Mouse (Mus musculus) retina, embryonic 14.5 days (tissue): ENCODE data around the gene Nup37.

Source experiments
- DNase-seq: peaks from one replicate; pipeline ENCODE4 v3.0.0-alpha.2; 2015; ENCODE audit warnings: low spot score

Gene Nup37

GRCm38 (mm10) chr10:88146707-88147477, at the start of gene Nup37, which contains the start of gene Parpbp:
TSS of gene Nup37 (plus strand) at chr10:88146992.
TSS of gene Parpbp (minus strand) at chr10:88146941.
- DNase-seq: peak; percentile 92

- DNase-seq: no peak
Measured at GRCm38 (mm10) chr10:88106169-88106568, 40.6 kb upstream of the Nup37 start.

- no peak for DNase-seq
Measured at GRCm38 (mm10) chr10:88113290-88113689, 33.5 kb upstream of the Nup37 start.

GRCm38 (mm10) chr10:88119721-88120120, 27.1 kb upstream of the Nup37 start:
- DNase-seq: peak; percentile 26

DNA sequence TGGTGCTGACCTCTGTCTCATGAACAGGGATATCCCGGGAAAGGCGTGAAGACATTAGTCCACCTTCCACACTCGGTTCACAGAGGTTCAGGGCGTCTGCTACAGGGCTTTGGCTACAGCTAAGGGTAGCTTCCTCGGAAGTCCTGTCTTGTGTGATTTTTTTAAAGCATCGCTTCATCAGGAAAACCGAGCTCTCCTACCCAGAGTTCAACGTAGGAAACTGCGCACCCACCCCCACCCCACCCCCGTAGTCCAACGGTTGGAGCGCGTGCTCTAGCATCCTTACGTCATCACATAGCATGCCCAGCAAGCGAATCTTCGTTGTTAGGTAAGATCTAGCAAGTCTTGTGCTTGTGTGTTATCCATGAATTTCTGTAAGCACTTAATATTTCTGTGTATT, 11.2 kb upstream of the Nup37 start:
- no peak for DNase-seq

- peak; percentile 13 for DNase-seq
Measured at GRCm38 (mm10) chr10:88146187-88146586, 605 bp upstream of the Nup37 start.

- no peak for DNase-seq
Measured at GRCm38 (mm10) chr10:88150381-88150780, 3.6 kb downstream of the Nup37 start.

GRCm38 (mm10) chr10:88151658-88152057, 4.9 kb downstream of the Nup37 start:
- no peak for DNase-seq

- DNase-seq: no peak
Measured at GRCm38 (mm10) chr10:88162096-88162495, 15.3 kb downstream of the Nup37 start.

DNA sequence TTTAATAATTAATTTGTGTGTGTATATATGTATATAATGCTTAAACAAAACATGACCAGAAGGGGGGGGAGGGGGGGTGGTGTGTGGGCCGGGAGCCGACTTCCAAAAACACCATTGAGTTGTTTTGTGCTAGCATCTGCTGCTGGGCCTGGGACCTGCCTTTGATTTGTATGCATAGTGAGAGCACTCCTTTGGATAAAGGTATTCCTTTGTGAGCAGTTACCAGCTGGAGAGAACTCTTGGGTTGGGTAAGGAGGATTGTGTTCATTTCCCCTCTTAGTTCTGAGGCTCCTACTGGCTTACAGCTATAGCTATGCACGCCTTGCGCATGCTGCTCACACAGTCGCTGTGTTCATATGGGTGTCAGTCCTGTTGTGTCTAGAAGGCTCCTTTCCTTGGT, 15.9 kb downstream of the Nup37 start:
- no peak for DNase-seq

- no peak for DNase-seq
Measured at GRCm38 (mm10) chr10:88166158-88166557, 19.4 kb downstream of the Nup37 start.

DNA sequence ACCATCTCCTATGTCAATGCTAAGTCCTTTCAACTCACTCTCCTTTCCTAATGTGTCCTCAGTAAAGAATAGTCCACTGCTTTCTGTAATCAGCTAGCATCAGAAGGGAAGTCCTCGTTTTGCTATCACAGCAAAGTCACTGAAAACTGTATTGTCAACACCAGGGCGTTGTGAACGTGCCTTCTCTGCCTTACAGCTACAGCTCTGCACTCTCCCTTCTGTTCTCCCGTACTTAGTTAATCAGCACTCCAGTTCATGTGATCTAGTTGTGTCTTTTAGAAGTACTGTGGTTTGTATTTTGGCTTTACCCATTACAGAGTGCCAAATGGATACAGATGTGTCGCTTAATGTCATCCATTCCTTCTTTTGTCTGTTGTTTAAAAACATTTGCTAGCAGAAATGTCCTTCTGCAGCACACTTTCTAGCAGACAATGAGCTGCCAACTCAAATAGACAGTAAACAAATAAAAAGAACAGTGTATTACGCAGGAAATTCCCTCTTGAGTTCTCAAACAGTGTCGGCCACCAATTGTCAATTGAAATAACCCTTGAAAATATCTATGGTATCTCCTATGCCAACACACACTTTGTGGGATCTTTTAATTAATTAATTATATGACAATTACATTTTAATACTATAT, 20.8 kb downstream of the Nup37 start:
- no peak for DNase-seq

GRCm38 (mm10) chr10:88200541-88200940, 53.7 kb downstream of the Nup37 start:
- peak; percentile 10 for DNase-seq

GRCm38 (mm10) chr10:88200951-88201638, 54.3 kb downstream of the Nup37 start, which contains the start of gene Washc3:
TSS of gene Washc3 (plus strand) at chr10:88201093.
- DNase-seq: peak; percentile 93

- no peak for DNase-seq
Measured at GRCm38 (mm10) chr10:88201650-88202049, 54.9 kb downstream of the Nup37 start.

DNA sequence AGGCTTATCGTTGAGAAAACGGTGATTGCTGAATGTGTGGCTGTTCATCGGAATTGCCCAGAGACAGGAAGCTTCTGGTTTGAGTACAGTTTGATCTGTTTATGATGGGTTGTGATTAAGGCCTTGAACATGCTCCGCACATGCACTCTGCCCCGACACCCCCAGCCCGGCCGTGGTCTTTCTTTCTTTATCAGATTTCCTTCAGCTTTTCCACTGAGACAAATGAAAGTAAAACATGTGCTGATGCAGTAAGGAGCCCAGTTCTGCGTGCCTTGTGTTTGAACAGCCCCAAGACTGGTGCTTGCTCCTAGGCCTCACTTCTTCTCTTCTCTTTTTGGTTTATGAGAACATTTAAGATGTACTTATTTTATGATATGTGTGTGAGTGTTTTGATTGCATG, 55.8 kb downstream of the Nup37 start:
- DNase-seq: no peak

DNA sequence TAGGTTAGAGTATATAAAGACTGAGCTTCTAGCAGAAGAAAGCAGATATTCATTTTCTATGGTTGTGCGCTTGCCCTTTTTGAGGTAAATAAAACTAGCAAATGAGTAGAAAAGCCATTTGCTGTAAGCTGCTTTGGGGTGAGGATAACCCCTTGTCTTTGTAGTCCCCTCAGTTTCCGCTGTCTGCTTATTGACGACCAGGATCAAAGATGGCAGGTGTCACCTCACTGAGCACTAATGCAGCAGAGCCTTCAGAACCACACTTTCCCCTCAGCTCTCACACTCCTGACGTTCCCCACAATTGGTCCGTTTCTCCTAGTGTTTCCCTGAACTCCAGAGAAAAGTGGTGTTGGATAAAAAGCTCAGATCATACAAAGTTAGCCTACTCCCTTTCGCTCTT, 56.4 kb downstream of the Nup37 start:
- DNase-seq: no peak

DNA sequence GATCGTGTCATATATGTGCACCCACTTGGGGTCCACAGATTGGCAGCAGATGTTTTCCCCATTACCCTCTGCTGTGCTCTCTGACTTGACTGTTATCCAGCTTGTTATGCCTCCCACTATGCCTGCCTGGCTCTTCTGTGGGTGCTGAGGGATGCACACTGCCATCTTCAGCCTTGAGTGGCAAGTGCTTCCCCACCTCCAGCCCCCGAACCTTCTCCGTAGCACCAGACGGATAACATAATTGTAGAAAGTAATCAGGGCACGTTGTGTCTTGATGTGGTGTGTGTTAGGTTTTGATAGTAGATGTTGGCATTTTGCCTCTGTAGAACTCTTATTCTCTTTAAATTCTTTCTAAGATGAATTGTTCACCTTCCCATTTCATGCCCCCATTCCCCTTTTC, 65.9 kb downstream of the Nup37 start:
- DNase-seq: no peak

DNA sequence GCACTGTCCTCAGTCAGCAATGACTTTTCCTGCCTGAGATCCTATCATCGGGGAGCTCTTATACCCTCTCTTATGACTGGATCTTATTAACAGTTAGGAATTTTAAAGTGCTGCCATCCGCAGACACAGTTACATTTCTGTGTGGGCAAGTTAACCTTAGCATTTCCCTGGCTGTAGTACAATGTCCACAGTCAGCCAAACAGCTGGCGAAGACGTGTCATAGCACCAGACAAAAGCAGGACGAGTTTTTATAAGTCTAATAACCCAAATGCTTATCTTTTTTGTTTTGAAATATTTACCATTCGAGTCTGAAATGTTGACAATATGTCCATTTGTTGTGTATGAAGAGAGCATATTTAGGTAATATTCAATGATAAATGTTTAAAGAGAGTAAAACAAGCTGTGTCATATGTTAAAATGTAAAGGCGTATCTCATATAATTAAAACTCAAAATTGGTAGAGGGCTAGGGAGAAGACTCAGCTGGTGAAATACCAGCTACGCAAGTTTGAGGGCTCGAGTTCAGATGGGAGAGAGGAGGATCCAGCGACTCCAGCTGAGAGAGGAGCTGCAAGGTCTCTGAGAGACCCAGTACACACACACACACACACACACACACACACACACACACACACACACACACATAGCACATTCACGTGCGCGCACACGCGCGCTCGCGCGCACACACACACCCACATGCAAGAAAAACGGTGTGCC, 68.2 kb downstream of the Nup37 start:
- DNase-seq: no peak

DNA sequence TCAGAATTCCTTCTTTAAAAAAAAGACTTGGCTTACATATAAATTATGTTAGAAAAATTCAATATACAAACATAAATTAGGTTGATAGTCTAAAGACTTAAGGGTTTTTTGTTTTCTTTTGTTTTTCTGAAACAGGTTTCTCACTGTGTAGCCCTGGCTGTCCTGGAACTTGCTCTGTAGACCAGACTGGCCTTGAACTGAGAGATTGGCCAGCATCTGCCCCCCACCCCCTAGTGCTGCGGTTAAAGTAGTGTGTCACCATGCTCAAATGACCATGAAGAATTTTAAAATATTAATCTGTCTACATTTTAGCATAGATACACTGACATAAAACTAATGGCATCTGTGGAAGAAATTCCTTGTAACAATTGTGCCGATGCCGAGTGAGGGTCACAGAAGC, 71.4 kb downstream of the Nup37 start:
- DNase-seq: no peak

- no peak for DNase-seq
Measured at GRCm38 (mm10) chr10:88221718-88222117, 74.9 kb downstream of the Nup37 start.

GRCm38 (mm10) chr10:88225421-88225820, 78.6 kb downstream of the Nup37 start:
- no peak for DNase-seq
